Mouse (Mus musculus) Muller cell, postnatal 12 days (primary cell): ENCODE results near the gene Lmnb2.

Experiments used
- DNase-seq: peaks from one replicate; pipeline ENCODE4 v3.0.0-alpha.2; 2015; ENCODE audit errors: inconsistent ontology term

The Lmnb2 gene

DNA sequence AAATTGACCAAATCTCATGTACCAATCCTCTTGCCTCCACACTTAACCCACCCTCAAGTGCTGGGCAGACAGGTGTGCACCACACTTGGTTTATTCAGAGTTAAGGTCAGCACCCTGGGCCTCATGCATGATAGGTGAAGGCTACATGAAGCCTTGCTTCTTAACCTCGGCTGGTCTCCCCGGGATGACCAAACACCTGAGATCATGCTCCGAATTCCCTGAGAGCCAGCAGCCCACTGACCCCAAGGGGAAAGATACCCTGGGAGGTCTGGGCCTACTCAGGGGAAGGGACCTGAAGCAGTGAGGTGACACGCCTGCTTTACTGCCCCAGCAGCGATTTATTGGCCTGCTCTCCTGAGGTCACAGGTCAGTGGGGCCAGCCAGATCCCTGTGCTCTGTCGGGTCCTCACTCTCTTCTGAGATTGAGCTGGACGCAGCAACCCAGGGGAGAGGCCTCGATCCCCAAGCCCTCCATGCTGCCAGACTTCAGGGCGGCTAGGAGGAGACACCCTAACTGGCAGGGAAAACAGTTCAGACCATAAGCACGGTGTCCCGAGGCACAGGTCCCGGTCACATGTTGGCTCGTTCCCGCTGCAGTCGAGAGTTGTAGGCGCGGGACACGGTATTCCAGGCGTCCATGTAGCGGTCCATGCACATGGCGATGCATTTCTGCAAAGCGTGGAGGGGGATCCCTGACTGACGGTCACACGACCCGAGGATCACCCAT, 18.3 kb downstream of the Lmnb2 start:
- no peak for DNase-seq

GRCm38 (mm10) chr10:80899074-80899473, 19.0 kb downstream of the Lmnb2 start:
- DNase-seq = no peak

DNA sequence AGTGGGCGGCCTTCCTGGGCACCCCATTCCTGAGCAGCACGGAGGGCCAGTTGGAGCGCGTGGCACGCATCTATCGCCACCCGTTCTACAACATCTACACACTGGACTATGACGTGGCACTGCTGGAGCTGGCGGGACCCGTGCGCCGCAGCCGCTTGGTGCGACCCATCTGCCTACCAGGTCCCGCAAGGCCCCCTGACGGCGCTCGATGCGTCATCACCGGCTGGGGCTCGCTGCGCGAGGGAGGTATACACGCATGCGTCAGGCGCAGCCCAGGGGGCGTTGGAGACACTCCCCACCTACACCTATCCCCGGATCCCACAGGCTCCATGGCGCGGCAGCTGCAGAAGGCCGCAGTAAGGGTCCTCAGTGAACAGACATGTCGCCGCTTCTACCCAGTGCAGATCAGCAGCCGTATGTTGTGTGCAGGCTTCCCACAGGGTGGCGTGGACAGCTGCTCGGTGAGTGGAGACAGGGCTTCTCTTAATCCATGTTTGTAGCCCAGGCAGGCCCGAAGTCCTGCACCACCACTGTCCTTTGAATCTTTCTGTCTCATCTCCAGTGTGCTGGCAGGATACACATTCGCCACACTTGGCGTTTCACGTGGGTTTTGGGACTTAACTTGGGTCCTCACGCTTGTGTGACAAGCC, 20.1 kb downstream of the Lmnb2 start:
- DNase-seq = no peak

GRCm38 (mm10) chr10:80896581-80897485, 21.2 kb downstream of the Lmnb2 start:
- DNase-seq = no peak

DNA sequence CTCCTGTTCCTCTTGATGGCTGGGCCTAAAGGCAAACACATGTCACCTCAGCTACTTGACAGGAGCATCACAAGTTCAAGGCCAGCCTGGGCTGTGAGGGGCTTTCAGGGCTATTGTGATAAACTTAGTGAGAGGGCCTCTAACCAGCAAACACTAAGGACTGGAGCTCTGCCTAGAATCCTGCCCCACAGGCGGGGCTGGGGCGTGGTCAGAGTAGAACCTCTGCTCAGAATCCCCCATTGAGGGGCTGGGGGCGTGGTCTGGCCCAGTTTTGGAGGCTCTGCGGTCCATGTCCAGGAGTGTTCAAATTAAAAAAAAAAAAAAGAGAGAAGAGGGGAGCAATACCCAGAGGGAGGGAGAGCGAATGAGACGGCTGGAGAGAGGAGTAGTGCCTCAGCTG, 22.3 kb downstream of the Lmnb2 start:
- no peak for DNase-seq

GRCm38 (mm10) chr10:80895100-80895499, 22.9 kb downstream of the Lmnb2 start:
- DNase-seq = no peak

GRCm38 (mm10) chr10:80887181-80887580, 30.9 kb downstream of the Lmnb2 start:
- DNase-seq = no peak

DNA sequence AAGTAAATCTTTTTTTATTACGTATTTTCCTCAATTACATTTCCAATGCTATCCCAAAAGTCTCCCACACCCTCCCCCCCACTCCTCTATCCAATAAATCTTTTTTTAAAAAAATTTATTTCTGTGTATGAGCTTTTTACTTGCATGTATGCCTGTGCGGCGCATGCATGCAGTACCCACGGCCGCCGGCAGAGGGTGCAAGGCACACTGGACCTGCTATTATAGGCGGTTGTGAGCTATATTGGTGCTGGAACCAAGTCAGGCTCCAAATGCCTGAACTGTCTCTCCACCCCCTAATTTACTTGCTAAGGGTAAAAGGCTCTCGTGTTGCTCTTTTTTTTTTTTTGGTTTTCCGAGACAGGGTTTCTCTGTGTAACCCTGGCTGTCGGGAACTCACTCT, 36.7 kb downstream of the Lmnb2 start:
- peak; percentile 56 for DNase-seq

DNA sequence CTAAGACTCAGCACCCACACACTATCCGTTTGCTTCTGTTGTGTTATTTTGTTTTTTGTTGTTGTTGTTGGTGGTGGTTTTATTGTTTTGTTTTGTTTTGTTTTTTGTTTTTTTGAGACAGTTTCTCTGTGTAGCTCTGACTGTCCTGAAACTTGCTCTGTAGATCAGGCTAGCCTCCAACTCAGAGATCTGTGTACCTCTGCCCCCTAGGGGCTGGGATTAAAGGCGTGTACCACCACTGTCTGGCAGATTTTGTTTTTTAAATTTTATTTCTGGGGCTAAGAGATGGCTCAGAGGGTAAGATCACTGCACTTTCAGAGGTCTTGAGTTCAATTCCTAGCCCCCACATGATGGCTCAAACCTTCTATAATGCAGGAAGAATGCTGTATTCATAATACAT, 37.1 kb downstream of the Lmnb2 start:
- no peak for DNase-seq

- peak; percentile 40 for DNase-seq
These were observed 37.9 kb downstream of the Lmnb2 start for GRCm38 (mm10) chr10:80880131-80880641.

GRCm38 (mm10) chr10:80876594-80876993, 41.5 kb downstream of the Lmnb2 start:
- no peak for DNase-seq

GRCm38 (mm10) chr10:80876028-80876427, 42.0 kb downstream of the Lmnb2 start:
- DNase-seq = no peak

DNA sequence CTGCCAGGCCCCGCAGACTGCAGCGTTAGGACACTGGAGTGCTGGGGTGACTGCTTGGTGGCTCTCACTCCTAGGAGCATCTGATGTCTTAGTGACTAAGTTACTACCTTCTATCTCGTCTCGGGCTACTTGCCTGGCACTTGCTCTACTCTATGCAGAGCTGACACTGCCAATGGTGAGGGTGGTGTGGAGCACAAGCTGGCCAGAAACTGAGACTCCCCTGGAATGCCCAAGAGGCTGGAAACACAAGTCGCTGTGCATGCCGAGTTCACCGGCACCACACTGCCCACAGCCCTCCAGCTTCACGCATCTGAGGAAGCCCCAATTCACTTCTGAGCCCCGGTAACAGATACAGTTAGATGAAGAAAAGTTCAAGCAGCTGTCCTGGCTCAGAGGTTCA, 44.0 kb downstream of the Lmnb2 start:
- DNase-seq = no peak

DNA sequence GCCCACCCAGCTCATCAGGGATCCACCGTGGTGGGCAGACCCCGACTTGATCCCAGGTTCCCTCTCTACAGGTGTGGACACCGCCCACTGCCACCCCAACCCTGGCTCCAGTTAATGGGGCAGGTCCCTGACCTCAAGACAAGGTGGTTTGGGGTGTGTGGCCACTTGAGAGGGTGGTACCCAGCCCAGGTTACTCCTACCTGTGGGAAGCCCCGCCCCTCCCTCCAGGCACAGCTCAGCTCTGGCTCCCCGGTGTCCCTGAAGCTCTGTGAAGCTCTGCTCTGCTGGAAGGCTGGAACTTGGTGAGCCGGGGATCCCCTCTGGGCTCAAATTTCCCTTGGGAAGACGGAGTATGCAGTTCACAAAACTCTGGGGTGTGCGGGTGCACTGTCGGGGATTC, 46.5 kb downstream of the Lmnb2 start, which contains the start of gene Tmprss9:
Tmprss9 (plus strand) TSS at position 268 of the 400 bp plus-strand sequence.
- no peak for DNase-seq

GRCm38 (mm10) chr10:80870993-80871392, 47.1 kb downstream of the Lmnb2 start:
- no peak for DNase-seq

DNA sequence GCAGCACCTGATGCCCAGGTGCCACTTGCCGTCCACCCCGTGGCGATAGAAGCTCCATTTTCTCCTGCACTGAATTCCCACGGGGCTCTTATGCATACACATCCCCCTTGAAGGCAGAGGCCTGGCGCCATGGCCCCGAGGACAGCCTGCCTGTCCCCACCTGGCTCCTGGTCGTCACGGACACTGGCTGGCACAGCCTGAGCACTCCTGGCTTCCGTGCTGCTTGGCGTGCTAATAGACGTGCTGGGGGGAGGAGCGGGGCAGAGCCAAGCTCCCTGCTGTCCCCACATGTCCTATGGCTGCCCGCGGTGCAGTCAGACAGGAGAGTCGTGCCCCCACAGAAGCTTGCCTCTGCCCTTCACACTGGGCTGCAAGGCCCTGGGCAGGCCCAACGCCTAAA, 53.6 kb downstream of the Lmnb2 start:
- DNase-seq = no peak

GRCm38 (mm10) chr10:80862305-80862704, 55.7 kb downstream of the Lmnb2 start:
- DNase-seq = no peak

DNA sequence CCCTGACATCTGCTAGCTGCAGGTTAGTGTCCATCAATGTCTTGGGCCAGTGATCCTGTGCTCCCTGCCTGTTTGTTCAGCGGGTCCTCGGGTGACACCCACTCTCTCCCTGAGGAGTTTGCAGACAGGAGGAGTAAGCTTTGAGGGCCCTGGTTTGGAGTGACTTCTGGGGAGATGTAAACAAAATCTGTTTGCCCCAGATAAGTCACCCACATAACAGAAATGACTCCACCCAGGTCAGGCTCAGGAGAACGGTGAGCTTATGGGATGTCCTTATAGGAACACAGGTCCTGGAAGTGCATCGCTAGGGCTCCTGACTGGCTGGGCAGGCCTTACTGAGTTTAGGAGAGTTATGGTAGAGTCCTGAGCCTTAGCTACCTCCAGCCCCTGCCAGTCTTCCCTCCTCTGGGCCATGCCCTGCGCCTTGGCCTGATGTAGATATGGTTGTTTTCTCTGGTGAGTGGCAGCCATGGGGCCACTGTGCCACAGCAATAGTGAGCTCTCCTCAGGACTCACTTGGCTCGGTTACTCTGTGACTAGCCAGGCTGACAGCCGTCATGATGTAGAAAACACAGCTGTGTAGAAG, 59.6 kb downstream of the Lmnb2 start:
- DNase-seq = no peak

- no peak for DNase-seq
These were observed 60.2 kb downstream of the Lmnb2 start for GRCm38 (mm10) chr10:80857848-80858247.

GRCm38 (mm10) chr10:80857386-80857785, 60.7 kb downstream of the Lmnb2 start:
- no peak for DNase-seq

DNA sequence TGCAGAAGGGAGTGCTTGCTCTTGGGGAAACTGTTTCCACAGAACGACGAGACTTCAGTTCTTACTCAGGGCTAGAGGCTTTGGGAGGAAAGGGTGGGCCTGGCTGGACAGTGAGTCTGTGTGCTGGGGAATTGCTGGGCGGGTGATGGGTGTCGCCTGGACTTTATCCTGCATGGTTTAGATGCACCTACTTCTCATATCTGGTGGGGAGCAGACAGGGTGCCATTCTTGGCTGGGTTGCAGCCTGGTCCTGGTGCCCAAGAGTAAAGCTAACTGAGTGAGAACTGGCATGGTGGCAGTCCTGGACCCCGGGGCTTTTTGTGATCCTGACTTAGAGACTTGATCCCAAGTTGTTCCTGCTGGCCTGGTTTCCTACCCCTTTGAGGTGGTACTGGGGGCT, 61.1 kb downstream of the Lmnb2 start:
- DNase-seq = no peak

DNA sequence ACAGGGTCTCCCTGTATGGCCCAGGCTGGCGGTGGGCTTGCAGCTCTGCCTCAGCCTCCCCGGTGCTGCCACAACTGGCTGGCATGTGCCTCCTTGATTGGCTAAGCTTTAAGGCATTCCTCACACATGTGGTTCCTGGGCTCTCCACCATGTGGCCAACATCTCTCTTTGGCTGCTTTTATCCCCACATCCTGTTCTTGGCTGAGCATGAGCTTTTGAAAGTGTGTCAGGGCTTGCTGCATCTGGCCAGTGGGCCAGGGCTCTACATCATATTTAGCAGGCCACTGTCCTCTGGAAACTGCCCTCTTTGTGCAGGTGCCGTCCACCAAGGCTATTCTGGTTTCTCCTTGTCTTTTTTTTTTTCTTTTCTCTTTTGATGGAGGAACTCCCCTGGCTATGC, 61.8 kb downstream of the Lmnb2 start:
- peak; percentile 36 for DNase-seq
